Mouse (Mus musculus) thymus, postnatal 25 days (tissue): Measurements from ENCODE around the gene Fam196b.

Source experiments
- DNase-seq: peaks from one replicate; pipeline ENCODE4 v3.0.0; 2022

Fam196b gene

DNA sequence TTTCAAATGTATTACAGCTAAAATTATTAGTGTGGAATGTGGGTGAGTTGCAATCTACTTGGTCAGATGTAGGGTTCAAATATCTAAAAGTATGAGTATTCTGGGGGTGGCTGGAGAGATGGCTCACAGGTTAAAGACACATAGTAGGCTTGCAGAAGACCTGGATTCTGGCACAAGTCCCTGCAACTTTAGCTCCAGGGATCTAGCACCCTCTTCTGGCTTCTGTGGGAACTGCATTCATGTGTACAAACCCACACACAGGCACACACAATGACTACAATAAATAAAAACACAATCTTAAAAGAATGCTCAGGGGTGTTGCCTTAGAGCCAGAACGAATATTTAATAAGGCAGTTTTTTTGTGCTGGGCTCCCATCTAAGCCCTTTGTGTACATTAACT is 23.3 kb downstream of the Fam196b start:
- no peak for DNase-seq

DNA sequence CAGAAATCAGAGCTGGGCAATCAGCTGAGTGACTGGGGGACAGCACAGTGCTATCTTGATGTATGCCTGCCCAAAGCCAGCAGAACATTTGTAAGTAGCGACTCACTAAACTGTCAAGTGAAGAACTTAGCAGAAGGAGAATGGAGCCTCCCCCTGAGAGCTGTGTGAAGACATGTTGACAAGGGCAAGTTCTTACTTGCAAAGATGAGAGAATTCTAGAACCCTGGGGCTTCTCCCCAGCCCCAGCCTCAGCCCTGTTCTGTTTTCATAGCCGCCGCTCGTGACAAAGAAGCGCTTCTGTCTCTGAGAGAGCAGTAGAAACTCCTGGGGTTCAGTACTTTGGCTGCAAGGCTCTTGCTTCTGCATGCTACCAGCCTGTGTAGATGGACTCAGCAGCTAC is 25.1 kb downstream of the Fam196b start:
- DNase-seq = no peak

DNA sequence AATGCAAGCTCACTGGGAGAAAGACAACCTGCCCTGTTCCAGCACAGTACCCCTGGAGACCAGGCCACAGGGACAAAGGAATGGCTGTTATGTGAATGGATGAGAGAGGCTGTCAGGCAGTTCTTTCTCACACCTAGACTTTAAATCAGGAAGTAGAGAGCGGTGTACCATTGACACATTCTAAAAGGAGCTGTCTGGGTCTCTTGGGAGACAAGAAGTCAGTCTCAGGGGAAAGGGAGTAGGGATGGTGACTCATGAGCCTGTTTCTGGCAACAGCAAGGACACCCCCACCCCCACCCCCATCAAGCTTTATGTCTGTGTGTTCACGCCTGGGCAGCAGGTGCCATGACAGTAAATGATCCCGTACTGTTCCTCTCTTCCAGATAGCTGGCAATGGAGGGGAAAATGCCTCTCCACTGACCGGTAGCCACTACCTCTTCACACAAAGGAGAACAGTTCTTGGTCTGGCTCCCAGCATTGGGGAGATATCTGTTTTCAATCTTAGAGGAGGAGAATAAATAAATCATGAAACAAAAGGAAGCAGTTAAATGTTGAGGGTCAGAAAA is 29.2 kb downstream of the Fam196b start:
- DNase-seq = no peak

DNA sequence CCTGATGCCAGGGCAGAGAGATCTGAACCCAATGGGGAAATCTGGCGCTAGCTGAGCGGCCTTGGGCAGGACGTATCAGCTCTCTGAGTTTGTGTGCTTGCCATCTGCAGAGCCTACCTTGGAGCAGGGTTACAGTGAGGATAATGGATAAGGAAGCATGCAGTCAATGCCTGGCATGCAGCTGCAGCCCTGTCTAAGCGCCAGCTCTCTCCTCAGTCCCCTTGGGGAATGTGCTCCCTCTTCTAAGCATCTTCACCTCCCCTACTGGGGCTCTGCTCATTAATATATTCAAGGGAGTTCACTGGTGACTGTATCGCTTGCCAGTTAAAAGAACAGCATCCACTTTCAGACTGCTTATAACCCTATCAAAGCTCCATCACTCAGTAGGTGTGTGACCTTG is 29.7 kb downstream of the Fam196b start:
- DNase-seq = no peak

DNA sequence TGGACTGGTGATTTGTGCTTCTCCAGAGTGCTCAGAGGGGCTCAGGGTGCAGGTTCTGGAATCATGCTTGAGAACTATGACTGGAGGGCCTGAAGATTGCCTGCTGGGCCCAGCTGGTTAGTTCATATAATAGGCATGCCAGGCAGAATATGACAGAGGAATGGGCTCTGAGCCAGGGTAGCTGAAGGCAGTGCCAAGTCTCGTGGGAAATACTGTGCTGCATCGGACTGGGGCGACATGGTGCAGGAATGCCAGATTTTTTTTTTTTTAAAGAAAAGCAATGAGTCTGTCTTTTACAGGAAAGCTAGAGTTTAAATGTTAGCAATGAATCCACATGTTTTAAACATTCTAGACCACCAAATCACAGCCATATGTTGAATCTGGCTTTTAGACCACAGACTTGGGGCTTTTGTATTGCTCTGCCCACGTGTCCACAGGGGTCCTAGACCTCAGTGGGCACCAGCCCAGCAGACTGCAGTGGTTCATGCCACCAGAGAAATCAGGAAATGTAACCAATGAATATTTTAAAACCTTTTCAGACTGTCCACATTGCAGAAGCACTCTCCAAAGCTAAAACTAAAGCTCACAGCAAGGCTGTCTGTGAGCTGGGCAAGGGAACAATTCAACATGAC is 33.8 kb downstream of the Fam196b start:
- no peak for DNase-seq

DNA sequence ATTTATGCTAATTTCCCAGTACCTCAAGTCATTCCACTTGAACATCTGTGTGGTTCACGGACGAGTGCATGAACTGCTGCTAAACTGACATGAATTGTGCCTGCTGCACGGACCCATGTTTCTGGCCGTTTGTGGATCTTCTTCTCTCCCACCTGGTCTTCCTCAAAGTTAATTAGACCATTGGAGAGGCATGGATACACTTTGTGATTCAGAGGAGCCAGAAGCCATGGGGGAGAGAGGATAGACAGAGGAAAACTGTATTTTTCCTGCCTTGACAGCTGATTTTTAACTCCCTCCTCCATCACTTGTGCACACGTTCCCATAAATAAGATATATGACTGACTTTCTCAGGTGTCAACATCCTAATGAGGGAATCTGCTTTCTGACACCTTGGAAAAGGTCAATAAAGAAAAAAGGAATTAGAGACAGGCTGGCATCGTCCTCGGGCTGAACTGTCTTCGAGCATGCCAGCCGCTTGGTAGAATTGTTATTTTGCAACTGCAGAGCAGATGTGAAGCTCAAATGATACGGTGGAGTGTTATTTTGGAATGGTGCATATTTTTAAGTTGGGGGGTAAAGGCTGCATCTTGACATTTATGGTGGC is 34.9 kb downstream of the Fam196b start:
- DNase-seq = no peak

DNA sequence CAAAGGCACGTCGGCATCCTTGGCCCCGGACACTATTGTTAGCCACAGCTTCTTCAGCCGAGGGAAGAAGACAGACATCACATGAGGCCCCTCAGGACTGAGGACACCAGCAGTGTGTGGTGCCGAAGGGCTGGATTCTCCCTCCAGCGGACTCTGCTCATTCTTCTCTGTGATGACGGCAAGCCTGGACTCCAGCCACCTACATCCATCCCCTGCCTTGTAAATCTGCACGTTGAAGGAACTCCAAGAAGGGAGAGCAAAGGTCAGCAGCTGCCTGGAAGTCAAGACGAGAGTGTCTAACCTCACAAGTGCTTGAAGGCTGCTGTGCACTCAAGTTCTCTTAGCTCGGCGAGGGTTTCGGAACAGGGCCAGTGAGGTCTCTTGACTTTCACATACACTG is 40.8 kb downstream of the Fam196b start:
- DNase-seq = no peak

DNA sequence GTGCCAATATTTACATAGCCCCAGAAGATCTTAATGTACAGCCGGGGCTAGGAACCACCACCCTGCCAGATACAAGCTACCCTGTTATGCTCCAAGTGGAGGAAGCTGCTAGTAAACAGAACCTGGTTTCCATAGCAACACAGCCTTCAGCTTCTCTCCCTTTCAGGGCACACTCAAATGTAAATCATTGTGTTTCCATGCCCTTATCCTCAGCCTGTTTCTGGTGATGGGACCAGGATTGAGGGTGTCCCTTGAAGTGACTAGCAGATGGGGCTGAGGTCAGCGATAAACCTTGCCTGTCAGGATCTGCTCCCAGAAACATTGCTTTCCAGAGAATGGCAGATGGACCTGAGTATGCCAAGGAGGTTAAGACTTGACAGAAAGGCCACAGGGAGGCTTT is 41.5 kb downstream of the Fam196b start:
- no peak for DNase-seq

DNA sequence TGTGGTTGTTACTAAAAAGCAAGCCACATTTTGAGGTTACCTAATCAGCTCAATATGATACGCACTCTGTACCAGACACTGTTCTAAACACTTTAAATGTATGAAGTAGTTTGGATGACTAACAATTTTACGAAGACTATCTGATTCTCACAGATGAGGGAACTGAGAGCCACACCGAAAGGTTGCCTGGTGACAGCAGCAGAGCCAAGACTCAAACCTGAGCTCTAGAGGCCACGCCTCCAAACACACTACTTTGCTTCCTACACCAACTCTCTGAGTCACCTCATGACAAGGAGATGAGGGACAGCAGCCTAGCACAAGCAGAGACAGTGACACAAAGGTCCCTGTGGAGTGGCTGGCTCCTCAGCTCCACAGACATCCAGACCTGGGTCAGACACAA is 57.6 kb downstream of the Fam196b start:
- no peak for DNase-seq

DNA sequence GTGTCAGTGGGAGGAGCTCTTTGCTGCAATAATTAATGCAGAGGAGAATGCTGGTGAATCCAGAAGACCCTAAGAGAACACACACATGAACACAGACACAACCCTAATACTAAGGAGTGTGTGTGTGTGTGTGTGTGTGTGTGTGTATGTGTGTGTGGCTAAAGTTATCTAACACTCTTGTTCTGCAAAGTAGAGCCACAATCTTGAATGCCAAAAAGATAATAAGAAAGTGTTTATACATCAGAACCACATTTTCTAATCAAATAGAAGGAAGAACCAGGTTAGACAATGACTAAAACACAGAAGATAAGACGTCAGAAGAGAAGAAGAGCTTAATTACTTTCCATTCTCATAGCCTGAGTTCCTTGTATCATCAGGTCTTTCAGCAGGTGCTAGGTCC is 60.9 kb downstream of the Fam196b start:
- no peak for DNase-seq

DNA sequence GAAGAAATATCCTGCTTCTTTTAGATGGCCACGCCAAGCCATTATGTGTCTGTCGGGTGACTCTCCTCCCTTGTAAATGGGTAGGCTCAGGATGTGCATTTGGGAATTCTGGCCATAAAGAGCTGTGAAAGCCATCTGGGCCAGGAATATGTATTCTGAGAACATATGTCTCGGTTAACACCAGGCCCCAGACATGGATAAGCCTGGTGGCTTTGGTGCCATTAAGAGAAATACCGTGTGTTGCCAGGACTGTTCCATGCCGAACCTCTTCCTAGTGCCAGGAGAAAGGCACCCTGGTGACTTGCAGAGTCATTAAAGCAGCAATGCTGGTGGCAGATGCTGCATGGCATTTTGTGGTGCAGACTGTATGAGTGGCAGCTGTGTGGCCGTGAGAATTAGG is 63.0 kb downstream of the Fam196b start:
- no peak for DNase-seq

DNA sequence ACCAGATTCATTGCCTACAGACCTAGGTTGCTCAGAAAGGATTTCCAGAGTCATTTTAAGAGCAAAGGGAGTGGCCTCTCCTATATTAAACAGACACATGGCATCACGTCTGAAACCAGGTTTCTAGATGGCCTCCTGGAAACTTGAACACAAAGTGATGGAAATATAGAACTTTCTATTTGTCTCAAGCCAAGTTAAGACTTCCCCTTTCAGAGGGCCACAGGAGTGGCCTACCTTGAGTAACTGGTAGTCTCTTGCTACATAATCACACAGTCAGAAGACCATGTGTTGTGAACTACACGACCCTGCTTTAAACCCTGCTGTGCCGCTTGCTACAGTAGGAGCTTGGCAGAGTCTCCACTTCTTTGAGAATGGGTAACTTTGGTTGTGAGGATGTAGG is 68.9 kb downstream of the Fam196b start:
- DNase-seq = no peak

DNA sequence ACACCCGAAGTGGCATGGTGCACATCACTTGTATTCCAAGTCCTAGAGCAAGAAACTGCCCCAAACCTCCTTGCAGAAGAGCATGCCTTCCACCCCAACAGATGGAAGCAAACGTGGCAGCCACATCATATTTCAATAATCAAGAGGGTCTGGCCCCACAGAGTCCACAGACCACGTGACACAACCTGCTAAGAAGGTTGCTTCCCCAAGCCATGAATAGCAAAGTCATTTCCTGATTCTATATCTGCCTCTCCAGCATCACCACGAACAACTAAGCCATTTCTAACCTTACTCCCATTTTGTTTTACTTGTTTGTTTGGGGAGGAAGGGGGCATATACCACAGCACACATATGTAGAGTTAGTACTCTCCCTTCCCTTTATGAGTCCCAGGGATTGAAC is 69.6 kb downstream of the Fam196b start:
- DNase-seq = no peak

DNA sequence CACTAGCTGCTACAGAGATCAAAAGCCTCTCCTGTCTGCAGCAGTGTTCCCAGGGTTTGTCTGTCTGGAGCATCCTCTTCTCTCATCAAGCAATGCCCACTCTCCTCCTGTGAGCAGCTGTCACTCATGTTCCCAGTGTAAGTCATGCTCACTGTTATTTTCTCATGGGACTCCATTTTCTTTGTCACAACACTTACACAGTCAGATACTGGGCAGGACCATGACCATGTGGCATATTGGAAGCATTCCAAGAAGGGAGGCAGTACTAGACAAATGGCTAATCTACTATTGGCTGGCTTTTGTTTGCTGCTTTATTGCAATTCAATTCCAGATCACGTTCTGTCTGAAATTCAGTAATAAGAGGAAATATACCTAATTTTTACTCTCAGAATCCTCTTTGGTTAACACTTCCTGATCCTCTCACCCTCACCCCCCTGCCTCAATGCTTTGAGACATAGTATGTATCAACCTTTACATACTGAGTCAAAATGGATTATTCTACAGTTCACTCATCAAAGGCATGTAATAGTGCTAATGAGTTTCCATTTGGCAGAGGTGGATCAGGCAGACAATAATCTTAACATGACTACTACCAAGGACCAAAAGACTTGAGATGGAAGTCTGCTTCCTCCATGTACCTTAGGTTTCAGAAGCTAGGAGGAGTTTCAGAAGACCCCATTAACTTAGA is 70.5 kb downstream of the Fam196b start:
- no peak for DNase-seq

DNA sequence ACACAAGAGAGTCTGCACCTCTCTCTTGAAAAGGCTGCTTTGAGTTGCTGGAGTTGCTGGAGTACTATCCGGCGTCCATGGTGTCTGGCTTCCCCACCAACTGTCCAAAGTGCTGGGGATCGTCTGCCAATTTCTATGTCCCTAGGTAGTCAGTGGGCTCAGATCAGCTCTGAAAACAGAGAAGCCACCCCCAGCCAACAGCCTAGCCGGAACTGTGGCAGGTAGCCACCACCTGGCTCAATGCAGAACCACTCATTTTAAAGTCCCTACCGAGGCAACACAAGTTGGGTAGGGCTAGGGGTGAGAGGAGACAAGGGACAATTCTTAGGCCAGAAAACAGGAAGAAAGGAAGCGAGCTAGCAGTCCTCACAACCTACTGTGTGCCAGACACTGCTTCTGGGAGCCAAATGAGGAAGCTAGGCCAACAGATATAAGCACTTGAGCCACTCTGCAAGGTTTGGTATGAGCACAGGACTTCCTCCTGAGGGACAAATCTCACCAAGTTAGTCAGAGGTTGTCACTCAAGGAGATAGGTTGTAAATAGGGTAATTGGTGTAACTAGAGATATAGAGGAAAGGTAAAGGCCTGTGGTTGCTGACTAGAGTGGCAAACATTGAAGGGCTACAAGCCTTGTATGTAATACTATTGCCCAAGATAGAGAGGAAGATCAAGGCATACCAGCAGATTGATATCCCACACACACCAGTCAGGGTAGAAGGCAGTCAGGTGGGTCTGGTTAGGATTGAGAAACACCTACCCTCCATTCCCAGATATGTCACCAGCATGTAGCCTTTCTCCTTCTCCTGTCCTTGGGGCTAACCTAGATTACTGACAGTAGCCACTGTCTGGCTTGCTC is 74.9 kb downstream of the Fam196b start:
- DNase-seq = no peak

DNA sequence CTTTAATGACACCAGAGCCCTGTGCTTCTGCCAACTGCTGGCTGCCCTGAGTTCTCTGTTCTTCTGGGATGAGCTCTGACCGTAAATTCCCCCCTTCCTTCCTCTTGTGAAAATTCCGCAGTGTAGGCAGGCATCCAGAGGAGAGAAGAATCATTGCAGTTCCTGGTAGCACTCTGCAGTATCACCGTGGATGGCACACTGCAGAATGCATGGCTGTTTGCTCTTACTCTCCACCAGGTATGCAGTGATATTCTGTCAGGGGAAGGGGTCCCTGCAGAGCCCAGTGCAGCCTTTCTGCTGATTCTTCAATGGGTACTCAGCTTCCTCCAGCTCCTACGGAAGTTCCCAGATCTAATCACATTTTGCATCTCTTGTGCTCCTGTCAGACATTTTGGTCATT is 77.5 kb downstream of the Fam196b start:
- DNase-seq = no peak

DNA sequence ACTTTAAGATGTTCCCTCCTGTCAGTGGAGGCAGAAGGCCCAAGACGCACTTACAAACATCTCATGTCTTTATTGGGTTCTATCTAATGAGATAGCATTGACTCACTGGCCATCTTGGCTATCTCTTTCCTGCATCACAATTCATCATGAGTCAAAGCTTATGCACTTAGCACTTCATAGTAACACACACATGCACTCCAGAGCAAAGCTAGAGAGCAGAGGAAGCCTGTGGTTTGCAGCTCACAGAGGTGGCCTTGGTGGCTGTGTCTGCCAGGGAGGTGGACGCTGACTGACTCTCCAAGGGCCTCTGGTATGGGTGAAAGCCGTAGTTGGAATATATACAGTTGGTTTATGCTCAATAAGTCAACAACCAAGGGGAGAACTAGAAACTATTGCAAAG is 81.2 kb downstream of the Fam196b start:
- DNase-seq = no peak

DNA sequence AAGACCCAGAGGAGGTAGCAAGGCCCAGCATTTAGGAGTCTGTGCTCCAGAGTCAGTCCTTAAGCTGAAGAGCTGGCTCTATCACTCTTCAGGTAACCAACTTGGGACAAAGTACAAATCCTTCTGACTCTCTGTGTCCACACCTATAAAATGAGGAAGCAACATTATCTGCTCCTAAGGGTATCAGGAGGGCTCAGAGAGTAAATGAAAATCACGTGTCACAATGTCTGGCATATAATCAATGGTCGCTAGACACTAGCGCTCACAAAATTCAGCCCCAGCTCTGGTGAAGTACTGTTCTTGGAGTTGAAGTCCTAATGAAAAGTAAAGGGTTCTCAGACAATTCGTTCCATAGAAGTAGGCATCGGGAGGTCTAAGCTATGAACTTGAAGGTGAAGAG is 83.0 kb downstream of the Fam196b start:
- no peak for DNase-seq

DNA sequence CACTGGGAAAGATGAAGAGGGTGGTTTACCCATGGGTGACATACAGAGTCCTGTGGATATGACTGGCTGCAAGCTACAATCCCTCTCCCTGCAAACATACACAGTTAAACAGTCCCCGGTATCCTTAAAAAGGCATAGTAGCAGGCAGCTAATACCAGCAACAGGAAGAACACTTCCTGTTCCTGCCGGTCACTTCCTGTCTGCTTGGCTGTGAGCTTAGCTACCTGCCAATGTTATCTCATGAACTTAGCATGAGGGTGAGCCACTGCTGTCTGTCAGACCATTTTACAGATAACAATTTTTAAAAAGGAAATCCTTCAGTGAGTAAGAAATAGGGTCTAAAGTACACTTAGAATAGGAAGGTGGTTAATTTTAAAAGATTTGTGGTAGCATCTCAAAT is 83.9 kb downstream of the Fam196b start:
- DNase-seq = no peak

DNA sequence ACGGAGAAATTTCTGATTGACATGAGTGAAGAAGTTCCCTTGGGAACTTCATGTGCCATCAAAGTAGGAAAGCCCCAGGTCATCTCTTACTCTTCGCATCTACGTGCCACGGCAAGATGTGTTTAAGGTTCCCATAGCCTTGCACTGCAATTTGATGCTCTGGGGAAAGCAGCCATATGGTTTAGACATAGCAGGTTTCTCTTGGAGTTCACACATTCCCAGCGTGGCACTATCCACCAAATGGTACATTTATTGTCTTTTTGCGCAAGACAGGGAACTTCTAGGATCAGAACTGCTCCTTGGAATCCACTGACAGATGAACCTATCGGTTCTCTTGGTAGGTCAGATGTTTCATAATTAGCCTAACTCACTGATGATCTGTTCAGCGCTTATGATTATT is 86.7 kb downstream of the Fam196b start:
- DNase-seq = no peak

DNA sequence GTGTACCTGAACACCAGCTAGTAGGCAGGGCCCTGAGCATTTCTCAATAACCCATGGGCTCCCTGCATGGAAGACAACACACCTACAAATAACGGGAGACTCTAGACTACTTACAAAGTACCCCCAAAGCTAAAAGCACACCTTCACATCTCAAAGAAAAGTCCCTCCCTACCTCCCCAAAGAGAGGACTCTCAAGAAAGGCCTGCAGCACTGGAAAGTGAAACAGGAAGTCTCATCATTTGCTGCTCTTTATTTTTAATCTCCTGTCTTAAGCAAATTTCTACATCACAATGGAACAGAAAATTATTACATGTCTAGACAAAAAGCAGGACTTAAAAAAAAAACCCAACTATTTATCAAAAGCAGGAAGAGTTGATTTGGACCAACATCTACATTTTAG is 90.7 kb downstream of the Fam196b start:
- no peak for DNase-seq

DNA sequence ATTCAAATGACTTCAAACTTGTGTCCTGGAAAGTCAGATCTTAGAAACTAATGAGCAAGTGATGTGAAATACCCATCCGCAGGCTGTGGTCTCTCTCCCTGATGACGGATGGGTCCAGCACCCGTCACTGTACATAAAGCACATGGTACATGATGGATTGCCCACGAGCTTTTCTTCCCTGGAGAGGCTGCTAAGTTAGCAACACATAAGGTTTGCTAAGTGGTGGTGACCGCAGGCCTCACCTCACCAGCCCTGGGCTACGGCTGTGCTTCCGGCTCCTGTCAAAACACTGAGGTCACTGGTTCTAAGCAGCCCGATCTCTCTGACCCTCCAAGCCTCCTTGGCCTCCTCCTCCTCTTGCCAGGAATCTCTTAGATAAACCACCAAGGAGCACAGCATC is 91.7 kb downstream of the Fam196b start:
- DNase-seq = no peak

DNA sequence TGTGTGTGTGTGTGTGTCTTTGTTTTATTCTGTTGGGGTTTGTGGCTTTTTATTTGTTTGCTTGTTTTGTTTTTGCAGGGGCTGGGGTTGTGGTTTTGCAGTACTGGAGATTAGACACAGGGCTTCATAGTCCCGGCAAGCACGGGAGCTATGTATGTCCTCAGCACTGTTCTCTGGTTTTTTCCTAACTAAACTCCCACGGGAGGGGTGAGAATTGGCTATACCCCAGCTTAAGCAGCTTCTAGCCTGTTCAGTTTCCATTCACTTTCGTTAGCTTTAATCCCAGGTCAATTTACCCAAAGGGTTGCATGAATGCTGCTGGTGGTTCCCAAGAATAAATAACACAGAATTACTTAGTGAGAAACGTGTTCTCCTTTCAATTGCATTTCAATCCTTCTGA is 92.2 kb downstream of the Fam196b start:
- no peak for DNase-seq
